Comparison of ENCODE assay signal across 8 mouse cellular contexts in genomic region chr13:25115971-25116370, GRCm38 (mm10).
DNase-seq lines count a peak whose midpoint lies in the region; ATAC-seq and TF ChIP-seq lines count a peak whose summit lies in the region.

No protein-coding gene starts in this region.

- no peaks in the 10 kb centered on the region for H3K4me1 ChIP-seq in forebrain, embryonic 14.5 days (ENCODE audit: control insufficient read depth, insufficient read depth, low read length)
- H3K4me1 ChIP-seq in intestine, embryonic 14.5 days (replicated peaks; ENCODE audit: control insufficient read depth, insufficient read depth, low read length), result peaks cover 2% of the 10 kb centered on the region; the same call in 1 of the 2 replicates
- H3K4me1 ChIP-seq in liver, embryonic 11.5 days (replicated peaks; ENCODE audit: control insufficient read depth, insufficient read depth, low read length), result no peaks in the 10 kb centered on the region

- WGBS in forebrain, embryonic 14.5 days, result 2% methylated on average over 11 of the region's 11 CpGs
- 4% methylated on average over 11 of the region's 11 CpGs for WGBS in intestine, embryonic 14.5 days
- WGBS in liver, embryonic 11.5 days, result 3% methylated on average over 11 of the region's 11 CpGs

- peak overlapping the region; percentile 30 for H3K4me3 ChIP-seq in forebrain, embryonic 14.5 days (ENCODE audit: low read depth, low read length)
- peak overlapping the region; percentile 43 for H3K4me3 ChIP-seq in intestine, embryonic 14.5 days (ENCODE audit: low read depth, low read length)
- H3K4me3 ChIP-seq in liver, embryonic 11.5 days (ENCODE audit: low read depth, low read length), result peak overlapping the region; percentile 39
- no peak overlapping the region for H3K4me3 ChIP-seq in myocyte

- H3K9ac ChIP-seq in forebrain, embryonic 14.5 days (ENCODE audit: low read length), result peak overlapping the region; percentile 55
- peak overlapping the region; percentile 27; the same call in 1 of the 2 replicates for H3K9ac ChIP-seq in intestine, embryonic 14.5 days (ENCODE audit: low read length)
- peak overlapping the region; percentile 5; the same call in 1 of the 2 replicates for H3K9ac ChIP-seq in liver, embryonic 11.5 days (ENCODE audit: low read depth, low read length)

- H3K9me3 ChIP-seq in forebrain, embryonic 14.5 days (replicated peaks; ENCODE audit: control insufficient read depth, low read length), result no peaks in the 10 kb centered on the region
- H3K9me3 ChIP-seq in intestine, embryonic 14.5 days (ENCODE audit: control insufficient read depth, low read length), result no peaks in the 10 kb centered on the region
- no peaks in the 10 kb centered on the region for H3K9me3 ChIP-seq in liver, embryonic 11.5 days (ENCODE audit: control insufficient read depth, low read length)

- H3K27ac ChIP-seq in forebrain, embryonic 14.5 days (ENCODE audit: low read depth, low read length), result peak overlapping the region; percentile 75; the same call in 1 of the 2 replicates
- no peak overlapping the region for H3K27ac ChIP-seq in intestine, embryonic 14.5 days (ENCODE audit: low read depth)
- no peak overlapping the region for H3K27ac ChIP-seq in liver, embryonic 11.5 days (ENCODE audit: low read depth, low read length)

- peak overlapping the region; percentile 61 for H3K4me2 ChIP-seq in forebrain, embryonic 14.5 days (ENCODE audit: low read length)
- H3K4me2 ChIP-seq in intestine, embryonic 14.5 days (ENCODE audit: low read length), result peak overlapping the region; percentile 82
- H3K4me2 ChIP-seq in liver, embryonic 11.5 days, result peak overlapping the region; percentile 64
- peak overlapping the region; percentile 69 for H3K4me2 ChIP-seq in myocyte (ENCODE audit: low read depth)

- H3K27me3 ChIP-seq in forebrain, embryonic 14.5 days (replicated peaks; ENCODE audit: control insufficient read depth, insufficient read depth, low read length), result no peaks in the 10 kb centered on the region
- no peaks in the 10 kb centered on the region for H3K27me3 ChIP-seq in intestine, embryonic 14.5 days (replicated peaks; ENCODE audit: control insufficient read depth, insufficient read depth, low read length)
- H3K27me3 ChIP-seq in liver, embryonic 11.5 days (replicated peaks; ENCODE audit: control insufficient read depth, insufficient read depth, low read length), result no peaks in the 10 kb centered on the region
- H3K27me3 ChIP-seq in myocyte (ENCODE audit: control insufficient read depth, insufficient read depth, insufficient read length), result peaks cover 17% of the 10 kb centered on the region

- H3ac ChIP-seq in myocyte (ENCODE audit: control insufficient read depth, insufficient read length), result no peak overlapping the region

- ATAC-seq in cerebellum, adult (ENCODE audit: insufficient number of reproducible peaks, low FRiP score, low TSS enrichment), result 0 out of 2 replicates have a peak, but pooled peaks have one; percentile 36
- peak; percentile 65 for ATAC-seq in forebrain, embryonic 14.5 days
- ATAC-seq in intestine, embryonic 14.5 days (replicated peaks; ENCODE audit: low FRiP score, low TSS enrichment, low read depth), result peak; percentile 54; the same call in 1 of the 2 replicates
- ATAC-seq in liver, embryonic 11.5 days (replicated peaks; ENCODE audit: low FRiP score), result no peak; the same call in 1 of the 2 replicates

- DNase-seq in A20 (ENCODE audit: low read depth, low spot score) (peak; percentile 64), ES-CJ7 (ENCODE audit: low read depth, low spot score) (peak; percentile 35)
- DNase-seq in forebrain, embryonic 14.5 days (ENCODE audit: low spot score), result peak; percentile 80
- peak; percentile 59 for DNase-seq in intestine, embryonic 14.5 days (ENCODE audit: low spot score)
- peak; percentile 35 for DNase-seq in liver, embryonic 11.5 days (ENCODE audit: low spot score)
- DNase-seq in frontal cortex, postnatal 14 days (ENCODE audit: low spot score in 2 of 2), result no peak

- no peak for TF ChIP-seq POLR2A in myocyte (IDR thresholded peaks at IDR 0.05; ENCODE audit: insufficient read length, low read depth)

- H3K79me2 ChIP-seq in myocyte (ENCODE audit: control insufficient read depth, insufficient read depth), result no peaks in the 10 kb centered on the region

- no peaks in the 10 kb centered on the region for H3K36me3 ChIP-seq in forebrain, embryonic 14.5 days (ENCODE audit: control insufficient read depth, insufficient read depth, low read length)
- no peaks in the 10 kb centered on the region for H3K36me3 ChIP-seq in intestine, embryonic 14.5 days (ENCODE audit: control insufficient read depth, insufficient read depth, low read length)
- no peaks in the 10 kb centered on the region for H3K36me3 ChIP-seq in liver, embryonic 11.5 days (ENCODE audit: control insufficient read depth, insufficient read depth, low read length)
- H3K36me3 ChIP-seq in myocyte (ENCODE audit: control insufficient read depth, insufficient read depth), result no peaks in the 10 kb centered on the region

TF ChIP-seq in myocyte, 11 proteins besides CTCF, POLR2A, EP300 and RAD21:
- TF ChIP-seq TCF3 (IDR thresholded peaks at IDR 0.05; ENCODE audit: insufficient read length, low read depth) (no peak), POLR2AphosphoS2 (IDR thresholded peaks at IDR 0.05; ENCODE audit: insufficient read length, low read depth) (no peak), TCF12 (IDR thresholded peaks at IDR 0.05; ENCODE audit: insufficient read depth, poor library complexity, severe bottlenecking) (no peak), MAX (IDR thresholded peaks at IDR 0.05; ENCODE audit: low read depth) (no peak), SRF (IDR thresholded peaks at IDR 0.05; ENCODE audit: control insufficient read depth, insufficient read length, low read depth) (no peak), MYOG (IDR thresholded peaks at IDR 0.05; ENCODE audit: control insufficient read depth in 1 of 3, insufficient read depth in 1 of 3, insufficient read length in 2 of 3, low read depth in 2 of 3) (no peak), CEBPB (IDR thresholded peaks at IDR 0.05; ENCODE audit: insufficient read depth, poor library complexity, severe bottlenecking) (no peak), E2F4 (IDR thresholded peaks at IDR 0.05; ENCODE audit: insufficient read depth) (no peak), REST (IDR thresholded peaks at IDR 0.05; ENCODE audit: insufficient read depth, insufficient read length) (no peak), MYOD1 (IDR thresholded peaks at IDR 0.05; ENCODE audit: control insufficient read depth in 1 of 3, insufficient read length in 2 of 3, low read depth in 2 of 3) (no peak), USF1 (IDR thresholded peaks at IDR 0.05; ENCODE audit: low read depth) (no peak)
TF ChIP-seq in myocyte: peak in this region for 0.

Comparison
In these comparisons a context has a peak if more than half of its experiments do, and no peak if none do; other contexts are left out.
1. DNase-seq: peak in A20 (single experiment), ES-CJ7 (single experiment), forebrain, embryonic 14.5 days (single experiment), intestine, embryonic 14.5 days (single experiment) and liver, embryonic 11.5 days (single experiment); none in frontal cortex, postnatal 14 days (0 of 2).
2. H3K9ac ChIP-seq: peak in every context shown above with its lines; median percentile 55 in forebrain, embryonic 14.5 days; 27 in intestine, embryonic 14.5 days; 5 in liver, embryonic 11.5 days.
3. Peak in every context shown above with its lines, with median percentiles within 50 percentile points of each other: H3K4me2 ChIP-seq.